Mouse (Mus musculus) erythroblast, embryonic 14.5 days (primary cell): ENCODE results near the gene Macc1. TPM values are rescaled to one million over a fixed set of nuclear protein-coding genes. Genes with fewer than 3 reads are reported as not detected.

Experiments used
- H3K27me3 ChIP-seq: 2 replicates; pipeline ENCODE4 v1.6.1; 2012; ENCODE audit warnings: inconsistent platforms; ENCODE audit not compliant: control insufficient read depth
- H3K36me3 ChIP-seq: 2 replicates; pipeline ENCODE4 v1.6.1; 2012; ENCODE audit warnings: mild to moderate bottlenecking, inconsistent platforms; ENCODE audit not compliant: control insufficient read depth
- H3K4me1 ChIP-seq: 2 replicates; pipeline ENCODE4 v1.6.1; 2012; ENCODE audit warnings: inconsistent platforms; ENCODE audit not compliant: control insufficient read depth
- H3K4me3 ChIP-seq: replicated peaks from 2 replicates; pipeline ENCODE3; 2012; ENCODE audit warnings: moderate library complexity, mild to moderate bottlenecking, inconsistent platforms
- H3K9me3 ChIP-seq: 2 replicates; pipeline ENCODE4 v1.6.1; 2012; ENCODE audit warnings: low read length, inconsistent platforms, mixed read lengths; ENCODE audit not compliant: control insufficient read depth
- GATA1 ChIP-seq: IDR thresholded peaks from 2 replicates; pipeline ENCODE4 v1.6.1; 2012; ENCODE audit warnings: low read length, inconsistent platforms, mixed read lengths
- TAL1 ChIP-seq: IDR thresholded peaks from 3 replicates; pipeline ENCODE4 v1.6.1; 2012; ENCODE audit warnings: low read length, inconsistent platforms, mixed read lengths
- polyA plus RNA-seq: library from polyadenylated mRNA; stranded (reverse); fragments of >175 nt; gene quantifications from 2 replicates; pipeline ENCODE4 v1.2.3, GENCODE M21; 2012

Macc1 gene
- polyA plus RNA-seq, 1 experiment, result not detected

DNA sequence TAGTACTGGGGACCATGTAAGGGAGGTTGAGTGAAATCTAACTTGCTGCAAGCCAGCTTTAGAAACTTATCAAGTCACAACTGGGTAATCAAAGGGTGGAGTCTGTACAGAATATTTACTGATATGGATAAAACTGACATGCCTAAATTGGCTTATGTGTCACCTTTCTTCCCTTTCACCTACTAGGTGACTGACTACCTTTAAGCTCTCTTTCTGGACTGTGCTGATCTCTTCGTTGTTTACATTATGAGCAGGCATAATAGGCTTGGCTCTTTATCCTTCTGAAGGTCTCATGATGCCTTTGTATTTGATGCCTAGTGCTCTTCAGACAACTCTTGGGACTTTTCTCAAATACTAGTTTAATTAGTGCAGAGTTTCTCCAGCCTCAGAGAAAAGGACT, 90.7 kb downstream of the Macc1 start:
- Histone ChIP-seq H3K4me3 (no peak overlapping the region), H3K36me3 (no peaks in the 10 kb centered on the region), H3K9me3 (no peaks in the 10 kb centered on the region), H3K27me3 (no peaks in the 10 kb centered on the region), H3K4me1 (no peaks in the 10 kb centered on the region; the same call in 1 of the 2 replicates)
- no peak for TF ChIP-seq TAL1

DNA sequence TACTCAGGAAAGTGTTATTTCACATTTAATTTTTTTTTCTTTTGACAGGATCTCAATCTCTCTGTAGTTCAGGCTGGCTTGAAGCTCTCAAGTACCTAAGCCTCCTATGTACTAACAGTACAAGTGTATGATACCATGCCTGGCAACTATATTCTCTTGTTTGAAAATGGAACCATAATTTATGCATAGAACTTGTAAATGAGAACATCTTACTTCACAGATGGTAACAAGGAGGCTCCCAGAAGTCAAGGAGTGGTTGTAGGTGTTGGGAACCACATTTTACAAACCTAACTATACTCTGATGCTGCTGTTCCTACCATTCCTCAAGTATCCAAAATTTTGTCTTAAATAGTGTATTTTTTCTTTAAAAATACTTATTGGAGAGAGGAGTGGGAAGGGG, 96.5 kb downstream of the Macc1 start:
- H3K4me1 ChIP-seq, result no peaks in the 10 kb centered on the region
- no peaks in the 10 kb centered on the region for H3K27me3 ChIP-seq
- no peak overlapping the region for H3K4me3 ChIP-seq
- no peaks in the 10 kb centered on the region for H3K9me3 ChIP-seq
- no peak for TF ChIP-seq GATA1
- TF ChIP-seq TAL1, result no peak
- H3K36me3 ChIP-seq, result no peaks in the 10 kb centered on the region

DNA sequence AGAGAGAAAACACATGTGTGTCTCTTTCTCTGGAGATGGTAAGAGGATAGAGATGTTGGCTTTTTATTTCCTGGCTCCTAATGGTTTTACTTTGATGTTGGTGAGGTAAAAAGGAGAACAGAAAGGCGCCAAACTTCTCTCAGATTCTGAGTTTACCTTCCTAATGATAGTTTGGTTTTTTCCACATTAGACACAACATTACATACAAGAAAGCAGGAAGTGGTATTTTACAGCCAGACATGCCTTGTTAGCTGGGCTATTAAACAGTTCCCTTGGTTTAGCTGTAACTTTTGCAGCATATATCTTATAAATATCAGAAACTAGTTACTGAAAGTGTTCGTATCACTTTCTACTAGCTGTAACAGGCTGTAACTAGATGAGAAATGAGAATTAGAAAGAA, 96.9 kb downstream of the Macc1 start:
- TF ChIP-seq GATA1, result no peak
- no peaks in the 10 kb centered on the region for H3K4me1 ChIP-seq
- H3K9me3 ChIP-seq, result no peaks in the 10 kb centered on the region
- H3K27me3 ChIP-seq, result no peaks in the 10 kb centered on the region
- no peak overlapping the region for H3K4me3 ChIP-seq
- H3K36me3 ChIP-seq, result no peaks in the 10 kb centered on the region

DNA sequence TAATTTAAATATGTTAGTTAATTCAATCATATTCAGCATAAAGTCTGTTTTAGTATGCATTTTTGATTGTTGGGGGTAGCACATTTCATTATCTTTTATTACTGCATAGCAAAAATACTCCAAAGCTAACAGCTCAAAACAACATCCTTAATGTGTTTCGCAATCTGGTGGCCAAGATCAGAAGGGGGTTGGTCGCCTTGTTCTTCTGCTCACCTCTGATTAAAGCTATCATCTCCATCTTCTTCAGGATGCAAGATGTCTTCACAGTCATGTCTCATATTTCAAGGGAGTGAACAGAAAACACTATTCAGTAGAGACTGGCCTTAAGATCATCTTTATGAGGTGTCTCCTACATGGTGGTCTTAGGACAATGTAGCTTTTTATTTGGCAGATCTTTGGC, 97.9 kb downstream of the Macc1 start:
- no peaks in the 10 kb centered on the region for H3K4me1 ChIP-seq
- no peak overlapping the region for H3K4me3 ChIP-seq
- no peak for TF ChIP-seq GATA1
- no peak for TF ChIP-seq TAL1
- no peaks in the 10 kb centered on the region for H3K36me3 ChIP-seq
- H3K27me3 ChIP-seq, result no peaks in the 10 kb centered on the region
- no peaks in the 10 kb centered on the region for H3K9me3 ChIP-seq

DNA sequence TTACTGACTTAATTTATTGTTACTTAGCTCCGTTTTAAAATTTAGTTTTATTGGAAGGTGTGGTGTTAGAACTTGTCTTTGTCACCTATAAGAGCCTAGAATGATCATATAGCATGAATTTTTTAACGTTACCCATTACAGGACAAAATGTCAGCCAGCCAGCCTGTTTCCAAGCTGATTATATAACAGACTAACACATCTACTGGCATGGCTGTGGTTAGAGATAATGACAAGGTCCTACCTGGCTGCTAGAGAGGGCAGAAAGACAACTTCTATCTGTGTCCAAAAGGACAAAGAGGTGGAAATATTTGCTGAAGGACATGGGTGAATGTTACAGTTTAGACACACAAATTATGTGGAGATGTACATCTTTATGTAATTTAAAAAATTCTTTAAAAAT, 101.8 kb downstream of the Macc1 start:
- no peak overlapping the region for H3K4me3 ChIP-seq
- no peaks in the 10 kb centered on the region for H3K4me1 ChIP-seq
- H3K27me3 ChIP-seq, result no peaks in the 10 kb centered on the region
- no peaks in the 10 kb centered on the region for H3K36me3 ChIP-seq
- TF ChIP-seq GATA1 (no peak), TAL1 (no peak)
- H3K9me3 ChIP-seq, result no peaks in the 10 kb centered on the region

DNA sequence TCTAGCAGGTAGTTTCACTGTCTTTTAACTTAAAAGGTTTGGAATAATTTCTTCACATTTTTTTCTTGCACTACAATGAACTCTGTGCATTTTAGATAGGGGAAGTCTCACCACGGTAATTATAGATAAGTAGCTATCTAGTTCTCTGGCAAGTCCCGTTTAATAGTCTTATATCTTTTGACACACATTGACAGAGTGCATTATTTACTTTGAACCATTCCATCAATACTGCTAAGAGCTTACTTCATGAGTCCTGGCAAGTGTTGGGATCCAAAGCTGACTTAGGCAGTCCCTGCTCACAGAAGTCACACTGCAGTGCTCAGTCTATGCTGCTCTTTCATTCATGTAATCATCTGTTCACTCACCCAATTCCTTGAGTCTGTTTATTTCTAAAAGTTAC, 111.7 kb downstream of the Macc1 start:
- TF ChIP-seq TAL1, result no peak
- TF ChIP-seq GATA1, result no peak
- Histone ChIP-seq H3K36me3 (no peaks in the 10 kb centered on the region), H3K27me3 (no peaks in the 10 kb centered on the region), H3K4me3 (no peak overlapping the region), H3K4me1 (peaks cover 4% of the 10 kb centered on the region), H3K9me3 (no peaks in the 10 kb centered on the region)

DNA sequence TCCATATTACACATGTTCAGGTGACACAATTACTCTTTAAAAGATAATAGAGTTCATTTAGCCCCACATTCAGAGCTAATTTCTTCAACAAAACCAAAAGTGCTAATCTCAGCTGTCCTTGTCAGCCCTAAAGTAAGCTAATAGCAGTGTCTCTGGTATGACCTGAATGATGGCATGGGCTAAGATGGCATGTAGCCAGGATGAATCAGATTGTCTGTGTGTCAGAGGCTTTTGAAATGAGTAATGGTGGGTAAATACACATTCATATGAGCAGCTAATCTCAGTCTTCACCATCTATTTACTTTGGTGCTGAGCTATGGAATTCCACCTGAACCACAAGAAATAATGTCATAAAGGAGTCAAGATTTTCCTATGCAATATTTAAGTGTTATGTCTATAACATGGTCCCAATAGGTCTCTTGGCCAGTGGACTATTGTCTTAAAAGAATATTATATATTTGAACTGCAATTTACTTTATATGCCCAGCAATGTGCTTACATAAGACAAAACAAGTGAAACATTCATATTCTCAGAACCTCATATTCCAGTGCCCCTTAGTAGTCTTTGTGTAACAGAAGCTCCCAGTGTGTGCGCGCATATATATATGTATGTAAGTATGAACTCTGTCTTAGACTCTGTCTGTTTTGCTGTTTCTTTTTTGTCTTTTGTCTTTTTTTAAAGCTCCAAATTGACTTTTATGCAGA, 112.3 kb downstream of the Macc1 start:
- H3K36me3 ChIP-seq, result no peaks in the 10 kb centered on the region
- no peak for TF ChIP-seq GATA1
- TF ChIP-seq TAL1, result no peak
- no peaks in the 10 kb centered on the region for H3K27me3 ChIP-seq
- H3K9me3 ChIP-seq, result no peaks in the 10 kb centered on the region
- H3K4me3 ChIP-seq, result no peak overlapping the region
- peaks cover 4% of the 10 kb centered on the region for H3K4me1 ChIP-seq

DNA sequence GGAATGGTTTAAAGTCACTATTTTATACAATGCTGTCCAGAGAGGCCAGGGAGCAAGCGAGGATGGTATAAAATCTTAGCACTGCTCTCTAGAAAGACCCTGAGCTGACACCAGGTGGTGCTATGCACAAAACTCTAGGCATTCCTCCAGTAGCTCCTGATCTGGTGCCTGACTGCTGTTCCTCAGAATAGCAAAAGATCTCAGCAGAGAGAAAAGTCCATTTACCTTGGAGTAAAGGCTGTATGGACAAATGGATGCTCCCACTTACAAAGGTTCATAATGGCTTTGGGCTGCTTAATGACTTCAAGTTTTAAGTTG, 112.8 kb downstream of the Macc1 start:
- TF ChIP-seq GATA1 (no peak), TAL1 (no peak)
- H3K36me3 ChIP-seq, result no peaks in the 10 kb centered on the region
- no peaks in the 10 kb centered on the region for H3K9me3 ChIP-seq
- H3K4me1 ChIP-seq, result peaks cover 4% of the 10 kb centered on the region
- no peaks in the 10 kb centered on the region for H3K27me3 ChIP-seq
- no peak overlapping the region for H3K4me3 ChIP-seq

DNA sequence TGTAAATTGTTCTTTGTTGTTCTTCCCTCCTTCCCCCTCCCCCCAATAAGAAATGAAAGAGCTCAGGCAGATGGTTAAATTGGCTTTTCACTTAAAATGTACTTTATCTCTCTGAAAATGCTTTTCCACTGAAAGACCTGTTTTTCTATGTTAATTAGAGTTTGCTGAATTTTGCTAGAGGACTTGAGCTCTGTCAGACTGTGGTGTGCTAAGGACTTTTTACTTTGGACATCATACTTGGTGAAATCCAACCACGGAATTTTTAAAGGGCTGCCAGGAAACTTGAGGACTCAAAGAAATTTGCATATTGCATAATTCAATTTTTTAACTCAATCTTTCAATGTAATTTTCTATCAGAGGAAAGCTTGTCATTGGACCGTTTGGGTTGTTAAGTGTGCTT, 126.7 kb downstream of the Macc1 start:
- Histone ChIP-seq H3K36me3 (no peaks in the 10 kb centered on the region), H3K4me1 (no peaks in the 10 kb centered on the region), H3K27me3 (no peaks in the 10 kb centered on the region), H3K9me3 (no peaks in the 10 kb centered on the region), H3K4me3 (no peak overlapping the region)
- no peak for TF ChIP-seq GATA1

DNA sequence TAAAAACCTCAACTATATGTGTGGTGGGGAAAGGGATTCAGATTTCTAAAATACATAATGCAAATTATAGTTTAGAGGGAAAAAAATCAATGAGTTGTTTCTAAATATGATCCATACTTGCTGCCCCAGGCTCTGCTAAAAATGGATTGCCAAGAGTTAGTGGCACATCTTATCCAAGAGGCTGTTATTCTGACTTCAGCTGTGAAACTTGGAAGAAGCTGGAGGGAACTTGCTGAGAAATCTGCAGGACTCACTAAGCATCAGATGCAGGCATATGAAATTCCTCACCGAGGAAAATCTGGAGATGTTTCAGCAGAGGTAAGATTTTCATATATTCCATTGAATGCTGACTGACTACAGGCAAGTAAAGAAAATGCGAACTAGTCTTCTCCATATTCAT, 136.0 kb downstream of the Macc1 start:
- H3K4me3 ChIP-seq, result no peak overlapping the region
- no peaks in the 10 kb centered on the region for H3K4me1 ChIP-seq
- TF ChIP-seq GATA1 (no peak), TAL1 (no peak)
- H3K9me3 ChIP-seq, result no peaks in the 10 kb centered on the region
- no peaks in the 10 kb centered on the region for H3K36me3 ChIP-seq
- H3K27me3 ChIP-seq, result no peaks in the 10 kb centered on the region
